Mouse (Mus musculus): Measurements from ENCODE around the gene Hsd17b14.

DNA sequence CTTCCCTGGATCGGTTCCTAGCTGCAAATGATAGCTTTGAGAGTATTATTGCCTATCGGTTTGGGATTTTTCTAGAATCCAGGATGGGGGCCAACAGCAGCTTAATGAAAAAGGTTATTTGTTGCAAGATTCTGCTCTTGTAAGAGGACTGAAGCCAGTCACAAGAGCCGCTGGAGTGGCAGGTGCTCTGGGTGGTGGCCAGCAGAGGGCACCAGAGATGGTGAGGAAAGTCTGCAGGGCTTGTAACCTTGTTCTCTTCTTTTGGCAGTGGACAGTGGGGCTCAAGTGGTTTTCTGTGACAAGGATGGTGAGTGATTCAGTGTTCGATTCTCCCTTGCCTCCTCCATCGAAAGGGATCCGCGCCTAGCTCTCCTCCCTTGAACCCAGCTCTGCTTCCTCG is 1.1 kb downstream of the Hsd17b14 start:
- no peak for TF ChIP-seq POLR2A (IDR thresholded peaks at IDR 0.05; ENCODE audit: control insufficient read depth, low read depth, low read length)
- TF ChIP-seq CTCF (IDR thresholded peaks at IDR 0.05; ENCODE audit: control insufficient read depth, insufficient read depth, insufficient replicate concordance, low read depth, low read length) = peak; percentile 70; the same call in 1 of the 2 replicates

All from testis, adult 2 months (tissue).